Mouse (Mus musculus): ENCODE measurements around the gene Snx29. TPM values are rescaled to one million over a fixed set of nuclear protein-coding genes. Genes with fewer than 3 reads are reported as not detected.

Gene Snx29
- total and polyA plus RNA-seq, 3 experiments: 1.2 to 3.2 (median 3.1) TPM

DNA sequence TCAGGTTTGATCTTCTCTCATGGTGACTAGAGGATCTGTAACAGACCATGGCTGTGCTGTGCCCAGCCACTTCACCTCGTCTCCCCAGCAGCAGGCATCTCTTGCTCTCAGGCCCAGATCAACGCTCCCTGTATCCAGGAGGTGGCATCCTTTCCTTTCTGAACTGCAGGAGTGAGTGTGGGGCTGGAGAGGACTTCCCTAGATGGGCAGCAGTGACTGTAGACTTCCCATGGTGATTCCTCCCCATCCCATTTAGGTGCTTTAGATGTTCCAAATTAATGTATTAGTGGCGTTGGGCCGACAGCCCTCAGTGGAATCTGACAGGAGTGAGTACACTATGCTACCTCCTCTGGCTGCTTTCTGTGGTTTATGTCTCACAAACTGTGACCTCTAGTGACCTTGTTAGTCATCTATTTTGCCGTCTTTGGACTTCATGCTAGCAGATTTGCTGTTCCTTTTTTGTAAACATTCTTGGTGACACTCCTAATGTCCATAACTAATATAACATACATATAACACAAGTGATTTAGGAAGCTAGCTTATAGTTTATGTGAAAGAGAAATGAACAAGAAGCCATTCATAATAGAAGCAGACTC lies 132.9 kb downstream of the Snx29 start (continued):
- TF ChIP-seq KAT2A (IDR thresholded peaks at IDR 0.05; ENCODE audit: insufficient replicate concordance, low read length): no peak
- no peak for TF ChIP-seq GABPA (IDR thresholded peaks at IDR 0.05; ENCODE audit: insufficient replicate concordance, low read depth, low read length)
- peak in 1 of 2 experiments; percentile 63; a peak in 2 of 4 replicates for TF ChIP-seq CTCF (conservative IDR thresholded peaks at IDR 0.05 in 1 of 2, IDR thresholded peaks at IDR 0.05 in 1 of 2; ENCODE audit: low read depth in 2 of 2, low read length in 2 of 2)
- no peak for TF ChIP-seq TCF12 (IDR thresholded peaks at IDR 0.05; ENCODE audit: low read depth, low read length)
- TF ChIP-seq MYC (IDR thresholded peaks at IDR 0.05; ENCODE audit: low read depth, low read length): no peak
- no peak for TF ChIP-seq ZKSCAN1 (IDR thresholded peaks at IDR 0.05; ENCODE audit: borderline replicate concordance, low read depth, low read length)
- peak; percentile 69 for TF ChIP-seq EP300 (IDR thresholded peaks at IDR 0.05; ENCODE audit: low read length)
- TF ChIP-seq TBP (conservative IDR thresholded peaks at IDR 0.05; ENCODE audit: low read depth, low read length): no peak
- TF ChIP-seq MAFK (IDR thresholded peaks at IDR 0.05; ENCODE audit: insufficient replicate concordance, low read length): no peak; the same call in 1 of the 2 replicates
- no peak; the same call in 1 of the 2 replicates for TF ChIP-seq POLR2AphosphoS2 (IDR thresholded peaks at IDR 0.05; ENCODE audit: low read depth, low read length)
- TF ChIP-seq IRF4 (IDR thresholded peaks at IDR 0.05; ENCODE audit: low read depth, low read length): peak; percentile 44; the same call in 1 of the 2 replicates
- TF ChIP-seq MEF2A (IDR thresholded peaks at IDR 0.05; ENCODE audit: borderline replicate concordance, low read depth, low read length): no peak
- peak; percentile 71 for TF ChIP-seq RAD21 (IDR thresholded peaks at IDR 0.05; ENCODE audit: low read depth, low read length)
- TF ChIP-seq BHLHE40 (IDR thresholded peaks at IDR 0.05; ENCODE audit: low read depth, low read length): no peak
- 0 out of 2 replicates have a peak, but pooled peaks have one; percentile 45 for TF ChIP-seq MAZ (IDR thresholded peaks at IDR 0.05; ENCODE audit: low read depth, low read length)
- TF ChIP-seq PAX5 (IDR thresholded peaks at IDR 0.05; ENCODE audit: low read length): no peak
- TF ChIP-seq E2F4 (IDR thresholded peaks at IDR 0.05; ENCODE audit: insufficient replicate concordance, low read depth, low read length): no peak
- TF ChIP-seq POLR2A (IDR thresholded peaks at IDR 0.05; ENCODE audit: low read depth, low read length): no peak; the same call in 1 of the 2 replicates

GRCm38 (mm10) chr16:11456141-11456645 lies 133.5 kb downstream of the Snx29 start:
- dilution Hi-C loops (cut with MboI; ENCODE audit: extremely low pct_ligation_motif_present, extremely low pct_unique_long_range_greater_than_20kb, low sequenced_read_pairs): no loop called here
- no peak overlapping the region for H3K4me3 ChIP-seq (replicated peaks in 1 of 3; ENCODE audit: low read depth in 2 of 3, low read length in 2 of 3, poor library complexity in 1 of 3)
- TF ChIP-seq PAX5 (IDR thresholded peaks at IDR 0.05; ENCODE audit: low read length) (no peak), POLR2AphosphoS2 (IDR thresholded peaks at IDR 0.05; ENCODE audit: low read depth, low read length) (peak; percentile 97), ZMIZ1 (IDR thresholded peaks at IDR 0.05; ENCODE audit: low read depth, low read length) (peak; percentile 99), BHLHE40 (IDR thresholded peaks at IDR 0.05; ENCODE audit: low read depth, low read length) (no peak), POLR2A (IDR thresholded peaks at IDR 0.05; ENCODE audit: low read depth, low read length) (peak; percentile 99), GABPA (IDR thresholded peaks at IDR 0.05; ENCODE audit: insufficient replicate concordance, low read depth, low read length) (peak; percentile 100), NRF1 (IDR thresholded peaks at IDR 0.05; ENCODE audit: low read depth, low read length) (no peak; the same call in 1 of the 2 replicates), IRF4 (IDR thresholded peaks at IDR 0.05; ENCODE audit: low read depth, low read length) (peak; percentile 82), ZC3H11A (IDR thresholded peaks at IDR 0.05; ENCODE audit: low read depth, low read length) (peak; percentile 64; the same call in 1 of the 2 replicates), EP300 (IDR thresholded peaks at IDR 0.05; ENCODE audit: low read length) (peak; percentile 72), SIN3A (IDR thresholded peaks at IDR 0.05; ENCODE audit: low read length) (peak; percentile 62), MYC (IDR thresholded peaks at IDR 0.05; ENCODE audit: low read depth, low read length) (peak; percentile 36; the same call in 1 of the 2 replicates), NELFE (IDR thresholded peaks at IDR 0.05; ENCODE audit: low read depth, low read length) (peak; percentile 95), JUND (conservative IDR thresholded peaks at IDR 0.05; ENCODE audit: low read depth, low read length) (peak; percentile 83), USF2 (conservative IDR thresholded peaks at IDR 0.05; ENCODE audit: low read depth, low read length) (0 out of 2 replicates have a peak, but pooled peaks have one; percentile 5), TBP (conservative IDR thresholded peaks at IDR 0.05; ENCODE audit: low read depth, low read length) (peak; percentile 98), CHD2 (IDR thresholded peaks at IDR 0.05; ENCODE audit: low read length) (peak; percentile 99), MAX (IDR thresholded peaks at IDR 0.05; ENCODE audit: low read length) (peak; percentile 49), JUN (IDR thresholded peaks at IDR 0.05; ENCODE audit: insufficient read depth, low read depth, low read length) (peak; percentile 79), ETS1 (conservative IDR thresholded peaks at IDR 0.05; ENCODE audit: low read depth, low read length) (peak; percentile 88), MXI1 (IDR thresholded peaks at IDR 0.05; ENCODE audit: low read depth, low read length) (no peak; the same call in 1 of the 2 replicates), TCF12 (IDR thresholded peaks at IDR 0.05; ENCODE audit: low read depth, low read length) (peak; percentile 83), MAZ (IDR thresholded peaks at IDR 0.05; ENCODE audit: low read depth, low read length) (no peak), UBTF (IDR thresholded peaks at IDR 0.05; ENCODE audit: low read depth, low read length) (no peak), CHD1 (IDR thresholded peaks at IDR 0.05; ENCODE audit: low read depth, low read length) (no peak), MEF2A (IDR thresholded peaks at IDR 0.05; ENCODE audit: borderline replicate concordance, low read depth, low read length) (peak; percentile 64; the same call in 1 of the 2 replicates), SMC3 (IDR thresholded peaks at IDR 0.05; ENCODE audit: low read depth, low read length) (no peak)

More at GRCm38 (mm10) chr16:11456141-11456645, 133.5 kb downstream of the Snx29 start:
- Histone ChIP-seq H3K36me3 (replicated peaks in 1 of 2; ENCODE audit: control insufficient read depth in 1 of 2, insufficient read depth in 1 of 2, low read length in 1 of 2) (peaks cover 0 to 16% of the 10 kb centered on the region in 2 experiments), H3K27me3 (replicated peaks) (no peaks in the 10 kb centered on the region), H3K9me3 (replicated peaks; ENCODE audit: low read length) (peaks cover 23% of the 10 kb centered on the region), H3K4me2 (ENCODE audit: insufficient read depth, low read depth, poor library complexity, severe bottlenecking) (no peak overlapping the region), H3K79me2 (replicated peaks; ENCODE audit: control insufficient read depth, extremely low read depth, insufficient read depth, poor library complexity, severe bottlenecking) (no peaks in the 10 kb centered on the region), H3K9ac (ENCODE audit: insufficient read depth, low read depth) (peak overlapping the region; percentile 23; the same call in 1 of the 2 replicates), H3K27ac (ENCODE audit: insufficient read depth, low read depth) (peak overlapping the region; percentile 89), H3K4me1 (ENCODE audit: control insufficient read depth in 1 of 2, insufficient read depth in 2 of 2) (peaks cover 20 to 59% of the 10 kb centered on the region in 2 experiments)
- DNase-seq (ENCODE audit: extremely low read depth): peak; percentile 99
- in situ Hi-C loops (cut with MboI; ENCODE audit: low pct_ligation_motif_present, low pct_unique_long_range_greater_than_20kb, low sequenced_read_pairs): loop anchor here (25.0 kb wide), 1 partner anchor 456 kb away; the partner anchor contains the start of gene Cpped1

Data from CH12.LX (cell line).